Mouse (Mus musculus): ENCODE measurements around the gene Itpr2. TPM values are rescaled to one million over a fixed set of nuclear protein-coding genes. Genes with fewer than 3 reads are reported as not detected.
A peak's percentile ranks its signal among the peaks of the same experiment; 100 is the strongest.

Itpr2 gene
- polyA plus RNA-seq, 1 experiment, result 16.6 TPM

DNA sequence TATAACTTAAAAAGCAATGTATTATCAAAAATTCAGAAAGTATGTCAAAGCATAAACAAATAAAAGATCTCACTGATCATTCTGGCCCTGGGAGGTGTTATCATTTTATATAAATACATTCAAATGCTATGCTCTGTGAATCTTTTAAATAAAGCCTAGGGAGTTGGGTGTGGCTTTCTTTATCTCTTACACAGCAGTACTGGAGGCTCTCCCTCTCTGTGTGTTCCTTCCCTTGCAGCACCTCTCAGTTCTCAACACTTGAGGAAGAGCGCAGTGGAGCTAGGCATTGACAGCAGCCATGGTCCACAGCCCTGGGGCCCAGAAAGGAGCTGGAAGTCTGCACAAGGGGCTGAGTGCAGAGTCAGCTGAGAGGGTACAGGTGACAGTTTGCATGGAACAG is 192.7 kb downstream of the Itpr2 start:
- no peak for DNase-seq (ENCODE audit: low read depth)

DNA sequence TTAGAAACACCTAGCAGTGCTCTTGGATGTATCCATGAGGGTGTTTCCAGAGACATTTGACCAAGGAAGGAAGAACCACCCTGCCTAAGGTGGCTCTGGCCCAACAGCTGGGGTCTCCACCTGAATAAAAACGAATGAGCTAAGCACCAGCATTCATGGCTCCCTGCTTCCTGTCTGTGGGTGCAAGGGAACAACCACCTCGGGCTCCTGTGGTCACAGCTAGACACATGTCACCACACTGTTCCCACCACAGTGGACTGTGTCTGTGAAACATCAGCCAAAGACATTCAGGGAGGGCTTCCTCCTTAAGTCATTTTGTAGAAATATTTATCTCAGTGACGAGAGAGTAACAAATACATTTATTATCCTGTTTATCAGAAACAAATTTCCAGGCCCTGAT is 196.0 kb downstream of the Itpr2 start:
- no peak for DNase-seq (ENCODE audit: low read depth)

DNA sequence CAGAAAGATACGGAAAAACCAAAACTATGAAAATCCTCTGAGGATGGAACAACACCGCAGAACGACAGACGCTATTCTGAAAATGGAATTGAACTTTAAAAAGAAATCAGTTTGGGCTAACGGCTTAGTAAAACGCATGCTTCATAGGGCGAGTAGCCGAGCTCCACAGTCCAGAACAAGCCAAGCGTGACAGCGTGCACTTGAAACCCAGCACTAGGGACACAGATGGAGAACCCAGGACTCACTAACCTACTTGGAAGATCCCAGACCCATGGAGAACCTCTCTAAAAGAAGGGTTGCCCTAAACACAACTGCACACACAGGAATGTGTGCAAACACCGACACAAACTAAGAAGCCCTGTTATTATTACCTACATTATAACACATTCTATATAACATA is 197.9 kb downstream of the Itpr2 start:
- DNase-seq (ENCODE audit: low read depth), result no peak

DNA sequence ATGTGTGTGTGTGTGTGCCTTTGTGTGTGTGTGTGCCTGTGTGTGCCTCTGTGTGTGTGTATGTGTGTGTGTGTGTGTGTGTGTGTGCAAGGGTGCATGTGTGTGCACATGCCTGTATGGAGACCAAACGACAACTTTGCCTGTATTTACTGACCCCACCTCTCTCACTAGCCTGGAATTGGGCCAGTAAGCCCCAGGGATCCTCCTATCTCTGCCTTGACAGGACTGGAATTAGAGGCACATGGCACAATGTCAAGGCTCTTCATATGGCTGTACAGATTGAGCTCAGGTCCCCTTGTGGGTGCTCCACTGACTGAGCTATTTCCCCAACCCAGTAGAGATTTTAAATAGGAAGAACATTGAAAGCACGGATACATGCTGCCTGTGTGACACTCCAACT is 198.7 kb downstream of the Itpr2 start:
- no peak for DNase-seq (ENCODE audit: low read depth)

DNA sequence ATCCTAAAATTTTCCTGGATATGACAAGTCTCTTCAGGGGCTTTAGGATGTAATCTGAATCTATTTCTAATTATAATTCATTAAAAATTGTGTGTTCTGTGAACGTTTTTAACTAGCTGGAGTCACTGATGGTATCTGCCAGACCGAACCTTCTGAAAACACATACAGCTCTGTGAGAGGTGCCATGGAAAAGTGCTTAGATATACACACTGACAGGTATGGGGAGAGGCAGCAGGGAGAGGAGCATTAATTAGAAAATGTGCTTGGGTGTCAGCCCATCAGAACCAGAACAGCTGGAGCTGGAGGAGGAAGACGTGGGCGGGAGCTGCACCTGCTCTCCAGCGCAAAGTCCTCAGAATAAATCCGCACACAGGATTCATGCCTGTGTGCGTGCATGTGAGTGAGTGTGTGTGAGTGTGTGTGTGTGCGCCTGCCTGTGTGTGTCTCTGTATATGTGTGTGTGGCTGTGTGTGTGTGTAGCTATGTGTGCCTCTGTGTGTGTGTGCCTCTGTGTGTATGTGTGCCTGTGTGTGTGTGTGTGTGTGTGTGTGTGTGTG is 199.4 kb downstream of the Itpr2 start:
- peak; percentile 8 for DNase-seq (ENCODE audit: low read depth)

DNA sequence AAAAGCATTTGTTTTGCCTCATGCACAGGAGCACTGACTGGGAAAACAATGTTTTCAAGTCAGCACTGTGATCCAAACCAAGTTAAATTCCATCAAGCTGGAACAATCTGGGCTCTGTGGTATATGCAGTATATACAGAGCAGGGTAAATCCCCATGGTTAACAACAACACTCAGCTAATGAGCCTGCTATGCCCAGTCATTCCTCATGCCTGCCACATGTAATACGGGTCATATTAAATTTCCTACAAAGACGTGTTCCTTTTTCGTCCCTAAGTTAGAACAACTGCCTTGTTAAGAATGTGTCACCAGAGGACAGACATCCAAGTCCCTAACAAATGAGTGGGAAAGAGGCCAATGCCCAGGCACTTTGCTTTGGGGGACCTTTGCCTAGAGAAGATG is 199.9 kb downstream of the Itpr2 start:
- no peak for DNase-seq (ENCODE audit: low read depth)

DNA sequence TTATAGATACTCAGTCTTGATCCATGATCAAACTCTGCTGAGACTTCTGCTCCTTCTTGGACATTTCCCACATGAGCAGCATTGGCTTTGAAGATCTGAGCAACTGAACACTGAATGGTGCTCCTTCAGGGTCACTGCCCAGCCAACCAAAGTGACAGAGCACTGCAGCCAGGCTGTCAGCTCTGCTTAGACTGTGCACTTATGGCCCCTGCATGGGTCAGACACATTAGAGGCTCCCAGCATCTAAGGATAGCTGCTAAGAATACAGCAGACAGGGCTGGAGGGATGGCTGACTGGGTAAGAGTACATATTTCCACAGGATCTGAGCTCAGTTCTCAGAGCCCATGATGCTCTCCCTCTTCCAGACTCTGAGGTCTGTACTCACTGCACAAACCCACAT is 201.1 kb downstream of the Itpr2 start:
- DNase-seq (ENCODE audit: low read depth), result no peak

DNA sequence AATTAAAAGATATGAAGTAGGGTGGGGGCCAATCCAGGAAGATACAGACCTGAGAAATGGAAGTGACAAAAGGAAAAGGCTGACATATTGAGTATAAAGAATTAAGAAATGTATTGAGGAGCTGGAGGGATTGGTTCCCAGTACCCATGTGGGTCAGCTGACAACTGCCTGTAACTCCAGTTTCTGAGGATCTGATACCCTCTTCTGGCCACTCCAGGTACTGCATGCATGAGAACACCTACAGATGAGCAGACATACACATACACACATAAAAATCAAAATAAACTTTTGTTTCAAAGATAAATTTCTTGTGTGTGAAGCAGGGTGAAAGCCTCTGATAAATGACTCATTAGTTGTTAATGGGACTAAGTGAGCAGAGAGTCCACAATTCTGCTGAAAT is 203.3 kb downstream of the Itpr2 start:
- DNase-seq (ENCODE audit: low read depth), result no peak

DNA sequence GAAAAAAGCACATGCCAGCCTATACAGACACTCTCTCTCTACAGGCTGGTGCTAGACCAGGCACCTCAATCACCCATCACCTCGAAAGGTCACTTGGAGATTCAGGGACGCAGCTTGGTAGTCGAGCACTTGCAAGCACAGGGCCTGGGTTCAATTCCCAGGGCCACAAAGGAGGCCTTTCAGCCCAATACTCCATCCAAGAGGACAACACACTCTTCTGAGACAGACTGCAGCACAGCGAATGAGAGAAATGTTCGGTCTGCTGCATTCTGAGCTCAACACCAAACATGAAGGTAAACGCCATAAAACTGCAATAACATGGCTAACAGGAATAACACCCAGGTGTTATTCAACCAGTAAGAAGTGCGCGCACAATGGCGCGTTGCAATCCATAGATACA is 211.0 kb downstream of the Itpr2 start:
- DNase-seq (ENCODE audit: low read depth), result no peak

DNA sequence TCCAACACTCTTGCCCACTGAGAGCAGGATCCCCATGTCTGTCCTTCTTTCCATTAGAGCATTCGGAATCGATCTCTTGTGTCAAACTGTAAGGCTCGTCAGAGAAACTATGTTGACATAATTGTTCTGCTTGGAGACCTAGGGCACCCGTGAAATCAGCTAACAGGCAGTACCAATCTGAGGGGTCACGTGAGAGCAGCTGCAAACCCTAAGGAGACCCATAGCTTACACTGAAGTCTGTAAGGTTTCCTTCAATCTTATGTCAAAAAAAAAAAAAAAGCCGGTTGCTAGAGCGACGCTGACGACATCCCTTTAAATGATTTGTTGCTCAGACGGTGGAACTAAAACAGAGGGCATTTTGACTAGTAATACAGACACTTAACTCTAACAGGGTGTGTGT is 212.2 kb downstream of the Itpr2 start:
- no peak for DNase-seq (ENCODE audit: low read depth)

DNA sequence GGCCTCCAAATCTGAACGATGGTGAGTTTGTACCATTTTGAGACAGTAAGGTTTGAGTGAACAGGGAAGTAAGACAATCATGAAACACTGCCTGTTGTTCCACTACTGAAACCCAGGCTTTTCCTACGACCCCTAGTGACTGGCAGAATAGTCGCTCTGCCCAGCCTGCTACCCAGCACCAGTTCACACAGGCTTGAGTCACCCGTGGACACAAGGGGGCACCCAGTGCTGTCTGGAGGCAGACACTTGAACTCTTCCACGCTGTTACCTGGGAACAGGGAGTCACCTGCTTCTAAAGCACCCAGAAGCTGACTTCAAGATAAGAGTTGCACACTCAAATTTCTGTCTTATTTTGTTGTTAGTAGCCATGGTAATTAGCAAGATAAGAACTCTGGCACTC is 213.8 kb downstream of the Itpr2 start:
- no peak for DNase-seq (ENCODE audit: low read depth)

DNA sequence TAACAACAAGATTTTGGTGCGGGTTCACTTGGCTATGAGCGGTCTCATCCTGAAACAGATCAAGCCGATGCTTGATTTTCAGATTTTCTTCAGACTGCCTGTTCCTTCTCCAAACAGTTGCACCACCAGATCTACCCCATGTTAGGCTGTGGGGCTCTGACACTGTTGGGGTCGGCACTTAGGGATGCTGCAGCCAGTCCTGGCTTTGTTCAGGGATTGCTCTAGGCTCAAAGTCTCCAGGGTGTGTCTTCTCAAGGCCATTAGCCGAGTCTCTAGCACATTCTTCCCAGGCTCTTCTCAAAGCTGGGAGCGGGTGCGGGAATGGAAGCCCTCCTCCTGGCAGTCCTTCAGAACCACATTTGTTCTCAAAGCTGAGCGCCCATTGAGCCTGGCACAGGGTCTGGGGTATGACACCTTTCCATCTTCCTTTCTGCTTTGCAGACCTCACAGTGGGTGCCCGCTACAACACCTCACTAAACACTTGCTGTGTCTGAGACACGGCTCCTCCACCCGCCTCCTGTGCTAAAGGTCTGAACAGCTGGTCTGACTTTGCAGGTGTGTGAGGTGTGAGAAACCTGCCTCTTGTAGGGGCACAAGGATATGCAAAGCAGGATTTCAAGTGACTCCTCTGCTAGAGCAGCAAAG is 217.0 kb downstream of the Itpr2 start:
- no peak for DNase-seq (ENCODE audit: low read depth)

DNA sequence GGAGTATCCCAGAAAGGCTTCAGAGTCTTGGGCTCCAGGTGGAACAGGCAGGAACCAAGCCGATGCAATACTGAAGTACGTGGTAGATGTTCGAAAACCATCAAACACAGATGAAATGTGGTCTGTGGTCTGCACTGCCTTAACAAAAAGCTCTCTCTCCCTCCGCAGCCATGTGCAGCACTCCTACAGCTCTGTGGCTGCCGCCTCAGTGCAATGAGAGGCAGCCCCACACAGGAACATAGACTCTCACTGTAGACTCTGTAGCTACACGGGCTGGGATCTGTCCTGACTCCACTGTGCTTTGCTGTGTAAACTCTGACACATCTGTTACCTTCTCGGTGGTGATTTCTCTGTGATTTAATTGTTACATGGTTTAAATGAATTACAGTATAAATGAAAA is 218.0 kb downstream of the Itpr2 start:
- no peak for DNase-seq (ENCODE audit: low read depth)

DNA sequence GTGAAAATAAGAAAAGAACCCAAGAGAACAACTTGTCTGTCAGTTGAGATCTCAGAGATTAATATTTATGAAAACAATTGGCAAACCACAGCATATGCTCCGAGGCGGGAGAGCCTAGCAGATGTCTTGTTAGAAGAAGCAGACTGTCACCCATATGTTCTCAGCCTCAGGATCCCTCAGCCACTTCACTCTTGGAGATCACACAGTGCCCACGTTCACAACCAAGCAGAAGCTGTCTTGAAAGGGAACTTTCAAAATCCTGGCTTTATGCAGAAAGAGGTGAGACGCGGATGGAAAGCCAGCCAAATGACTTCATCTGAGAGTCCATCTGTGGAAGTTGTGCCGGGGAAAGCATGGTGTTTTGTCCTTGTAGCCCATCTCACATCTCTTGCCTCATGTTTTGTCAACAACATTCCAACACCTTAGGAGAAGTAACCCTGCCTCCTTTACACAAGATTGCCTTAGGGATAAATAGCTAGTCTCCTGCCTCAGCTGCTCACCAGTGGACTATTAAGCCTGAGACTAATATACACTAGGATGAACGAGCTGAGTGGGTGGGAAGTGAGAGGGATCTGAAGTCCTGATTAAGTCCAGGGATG is 219.9 kb downstream of the Itpr2 start:
- no peak for DNase-seq (ENCODE audit: low read depth)

DNA sequence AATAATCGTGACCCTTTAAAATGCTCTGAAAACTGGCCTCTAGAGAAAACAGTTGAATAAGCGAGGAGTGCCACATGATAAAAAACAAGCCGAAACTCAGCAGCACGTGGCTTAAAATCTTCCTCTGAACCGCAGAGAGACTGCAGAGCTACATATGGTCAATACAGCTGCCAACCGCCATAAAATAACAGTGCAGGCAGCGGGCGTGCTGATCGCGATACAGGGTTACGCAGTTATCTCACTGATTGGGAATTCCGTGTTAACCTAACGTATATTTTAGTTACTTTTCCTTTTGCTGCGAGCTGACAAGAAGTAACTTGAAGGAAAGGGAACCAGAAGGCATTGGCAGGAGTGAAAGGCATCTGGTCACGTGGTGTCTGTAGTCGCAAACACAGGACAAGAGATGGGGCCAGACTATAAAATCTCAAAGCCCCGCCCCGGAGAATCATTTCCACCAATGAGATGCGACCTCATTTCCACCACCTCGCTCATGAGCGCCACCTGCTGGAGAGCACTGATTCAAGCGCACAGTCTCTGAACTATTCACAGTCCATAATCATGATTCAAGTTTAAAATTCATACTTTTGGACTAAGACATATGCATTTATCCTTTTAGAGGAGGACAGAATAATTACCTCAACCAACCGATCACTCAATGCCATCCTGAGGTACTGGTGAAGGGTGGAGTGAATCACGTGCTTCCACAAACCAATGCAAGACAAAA is 220.7 kb downstream of the Itpr2 start:
- DNase-seq (ENCODE audit: low read depth), result no peak

DNA sequence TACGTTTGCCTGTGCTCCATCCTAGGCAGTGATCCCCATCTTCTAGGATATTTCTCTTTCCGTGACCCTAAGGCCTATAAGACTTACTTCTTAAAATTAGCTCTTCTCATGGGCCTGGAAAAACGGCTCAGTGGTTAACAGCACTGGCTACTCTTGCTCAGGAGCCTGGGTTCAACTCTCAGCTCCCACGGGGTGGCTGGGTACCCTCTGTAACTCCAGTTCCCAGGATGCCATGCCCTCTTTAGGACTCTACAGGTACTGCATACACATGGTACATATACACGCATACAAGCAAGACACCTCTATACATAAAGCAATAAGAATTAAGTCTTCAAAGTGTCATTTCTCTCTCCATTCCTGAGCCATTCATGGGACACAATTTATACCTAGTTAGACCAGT is 228.8 kb downstream of the Itpr2 start:
- DNase-seq (ENCODE audit: low read depth), result no peak

DNA sequence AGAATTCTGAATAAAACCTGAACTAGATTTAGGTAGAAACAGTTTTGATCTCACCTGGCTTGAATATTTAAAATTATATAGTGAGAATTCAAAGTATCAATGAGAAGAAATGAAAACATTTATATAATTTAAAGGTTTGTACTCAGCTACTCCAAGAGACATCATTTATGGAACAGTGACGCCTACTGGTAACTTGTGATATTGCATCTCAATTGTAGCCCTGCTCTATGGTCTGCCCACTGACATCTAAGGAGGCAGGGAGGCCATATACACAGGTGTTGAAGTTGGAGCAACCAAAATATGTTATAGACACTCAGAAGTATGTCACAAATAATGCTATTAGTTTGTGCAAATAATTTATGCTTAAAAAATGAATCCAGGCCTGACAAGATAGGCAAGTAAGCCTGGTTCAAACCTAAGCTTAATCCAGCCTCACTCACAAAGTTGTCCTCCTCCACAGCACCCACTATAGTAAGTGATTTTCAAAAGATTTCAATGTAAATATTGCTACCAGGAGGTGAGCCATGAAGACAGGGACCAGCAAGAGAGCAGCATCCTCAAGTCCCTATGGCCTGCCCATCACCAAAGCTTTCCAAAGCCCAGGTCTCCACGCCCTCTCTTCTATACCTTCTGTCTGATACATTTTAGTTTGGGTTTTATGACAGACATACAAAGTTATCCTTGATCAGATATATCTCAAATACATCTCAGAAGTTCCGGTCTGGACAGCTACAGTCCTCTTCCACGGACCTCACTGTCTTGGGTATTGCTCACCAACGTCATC is 229.6 kb downstream of the Itpr2 start:
- DNase-seq (ENCODE audit: low read depth), result no peak

DNA sequence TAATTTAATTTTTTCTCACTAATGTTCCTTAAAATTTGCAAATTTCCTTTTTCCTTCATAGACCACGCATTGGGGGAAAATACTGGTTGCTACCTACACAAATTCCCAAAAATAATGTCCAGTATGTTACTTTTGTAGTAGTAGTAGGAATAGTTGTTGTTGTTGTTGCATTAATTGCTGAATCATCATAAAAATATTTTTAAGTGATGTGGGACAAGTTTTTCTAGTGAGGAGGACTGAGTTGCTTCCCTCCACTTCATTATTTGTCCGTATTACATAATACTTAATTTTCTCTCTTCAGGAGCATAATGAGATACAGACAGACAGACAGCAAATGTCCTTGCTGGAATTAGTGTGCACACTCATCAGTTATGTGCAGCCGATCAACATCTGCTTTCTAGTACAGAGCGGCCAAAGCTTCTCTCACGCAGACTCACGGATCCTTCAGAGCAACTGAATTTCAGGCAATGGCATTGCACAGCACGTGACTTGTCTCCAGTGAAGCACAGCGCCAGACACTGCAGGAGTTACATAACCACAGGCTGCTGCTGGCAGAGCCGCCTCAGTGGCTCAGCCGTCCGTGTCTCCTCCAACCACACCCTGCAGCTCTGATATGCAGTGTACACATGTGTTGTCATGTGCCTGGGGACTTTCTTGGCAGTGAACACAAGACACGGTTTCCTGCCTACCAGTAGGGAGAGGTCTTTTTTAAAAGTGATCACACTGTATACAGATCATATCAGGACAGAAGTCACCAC is 231.1 kb downstream of the Itpr2 start:
- peak; percentile 36 for DNase-seq (ENCODE audit: low read depth)

DNA sequence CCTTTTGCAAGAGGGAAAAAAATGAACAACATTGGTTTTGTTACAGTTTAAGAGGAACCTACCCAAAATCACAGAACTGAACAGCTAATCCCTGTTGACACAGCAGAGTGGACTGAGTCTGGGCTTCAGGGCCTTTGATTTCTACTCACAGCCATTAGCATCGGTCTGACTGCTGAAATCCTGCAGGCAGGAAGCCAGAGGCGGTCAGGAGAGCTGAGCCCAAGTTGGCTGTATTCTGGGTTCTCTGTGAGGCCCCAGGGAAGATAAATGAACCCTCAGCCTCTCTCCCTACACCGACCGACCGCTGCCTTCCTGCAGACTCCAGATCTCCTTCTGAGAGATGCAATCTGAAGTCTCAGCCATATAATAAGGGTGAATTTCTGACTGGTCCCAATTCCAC is 231.9 kb downstream of the Itpr2 start:
- no peak for DNase-seq (ENCODE audit: low read depth)

DNA sequence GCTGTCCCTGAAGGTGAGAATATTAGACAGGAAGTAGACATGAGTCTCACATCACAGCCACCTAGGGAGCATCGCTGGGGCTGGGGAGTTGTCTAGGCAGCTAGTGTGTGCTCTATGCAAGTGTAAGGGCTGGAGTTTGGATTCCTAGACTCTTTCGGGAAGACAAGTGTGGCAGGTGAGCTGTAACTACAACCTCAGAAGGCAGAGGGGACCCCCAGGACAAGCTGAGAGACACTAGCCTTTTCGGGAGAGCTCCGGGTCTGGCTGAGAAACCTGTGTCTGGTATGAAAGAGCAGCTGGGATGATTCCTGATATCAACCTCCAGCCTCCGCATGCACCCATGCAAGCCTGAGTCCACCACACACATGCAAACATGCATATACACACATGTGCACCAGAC is 232.7 kb downstream of the Itpr2 start:
- DNase-seq (ENCODE audit: low read depth), result no peak

DNA sequence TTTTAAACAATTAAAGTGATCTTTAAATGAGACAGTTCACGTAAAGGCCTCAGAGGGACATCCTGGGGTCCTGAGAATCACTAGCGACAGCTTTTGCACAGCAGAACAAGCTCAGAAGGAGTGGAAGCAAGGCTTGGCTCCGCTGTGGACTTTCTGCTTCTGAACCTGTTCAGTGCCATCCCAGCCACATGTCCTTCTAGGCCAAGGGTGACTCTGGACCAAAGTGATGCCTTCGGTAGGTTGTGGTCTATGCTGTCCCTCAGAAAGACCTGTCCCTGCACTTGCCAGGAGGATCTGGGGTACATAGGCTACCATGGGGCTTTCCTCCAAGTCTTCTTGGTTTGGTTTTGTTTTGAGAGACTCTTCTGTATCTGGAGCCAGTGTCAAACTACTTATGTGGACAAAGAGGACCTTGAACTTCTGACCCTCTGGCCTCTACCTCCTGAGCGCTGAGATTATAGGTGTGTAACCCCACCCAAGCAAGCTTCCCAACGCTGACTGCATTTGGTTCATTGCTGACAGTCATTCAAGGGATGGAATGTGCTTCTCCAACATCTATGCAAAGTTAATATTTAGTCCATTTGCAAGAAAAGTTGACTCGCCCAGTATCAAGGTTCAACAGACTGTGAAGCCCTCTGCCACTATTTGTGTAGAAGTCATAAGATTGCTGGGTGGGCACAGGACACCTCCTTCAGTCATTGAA is 241.2 kb downstream of the Itpr2 start:
- no peak for DNase-seq (ENCODE audit: low read depth)
